Mouse (Mus musculus) kidney, embryonic 14.5 days (tissue): ENCODE results near the gene Bcl2l12. TPM values are rescaled to one million over a fixed set of nuclear protein-coding genes. Genes with fewer than 3 reads are reported as not detected.
"Not testable (repeated sequence)": the region's sequence is repeated elsewhere in the genome, so short reads cannot be mapped to it uniquely, and the experiment has no call there.

Experiments
- ATAC-seq: fragments of 200-750 bp; cut with Nextera tagmentation; 2 replicates; pipeline ENCODE4 v1.8.0; 2017; ENCODE audit warnings: moderate number of reproducible peaks, mild to moderate bottlenecking, moderate TSS enrichment, moderate library complexity; ENCODE audit not compliant: low FRiP score, low TSS enrichment
- H3K27ac ChIP-seq: fragments of 300-500 bp; sonication (generic); 2 replicates; pipeline ENCODE4 v1.5.1; 2014; ENCODE audit warnings: low read depth, mild to moderate bottlenecking, low read length, moderate library complexity, mixed read lengths
- H3K27me3 ChIP-seq: fragments of 300-500 bp; sonication (generic); 2 replicates; pipeline ENCODE4 v1.6.1; 2014; ENCODE audit warnings: mild to moderate bottlenecking, low read length; ENCODE audit not compliant: control insufficient read depth, insufficient read depth
- H3K36me3 ChIP-seq: fragments of 300-500 bp; sonication (generic); 2 replicates; pipeline ENCODE4 v1.6.1; 2014; ENCODE audit warnings: low read length, mixed read lengths; ENCODE audit not compliant: control insufficient read depth, insufficient read depth
- H3K4me1 ChIP-seq: fragments of 300-500 bp; sonication (generic); 2 replicates; pipeline ENCODE4 v1.6.1; 2014; ENCODE audit warnings: low read length, mixed read lengths; ENCODE audit not compliant: control insufficient read depth, insufficient read depth
- H3K4me2 ChIP-seq: fragments of 300-500 bp; sonication (generic); replicated peaks from 2 replicates; pipeline ENCODE4 v1.6.1; 2014; ENCODE audit warnings: low read depth, mild to moderate bottlenecking, low read length
- H3K4me3 ChIP-seq: fragments of 300-500 bp; sonication (generic); 2 replicates; pipeline ENCODE4 v1.5.1; 2014; ENCODE audit warnings: mild to moderate bottlenecking, low read length
- H3K9ac ChIP-seq: fragments of 300-500 bp; sonication (generic); 2 replicates; pipeline ENCODE4 v1.6.1; 2014; ENCODE audit warnings: low read depth, mild to moderate bottlenecking, low read length, moderate library complexity
- H3K9me3 ChIP-seq: fragments of 300-500 bp; sonication (generic); 2 replicates; pipeline ENCODE4 v1.6.1; 2016; ENCODE audit warnings: low read length; ENCODE audit not compliant: control insufficient read depth
- WGBS: fragments of 180-500 bp; shearing (Covaris S2); extraction: QIAGEN DNeasy Blood & Tissue Kit; methylation state at CpG from one replicate; pipeline ENCODE4 v1.1.7; 2014; 5-methylcytosine and 5-hydroxymethylcytosine counted together
- polyA plus RNA-seq: library from polyadenylated mRNA; unstranded; fragments of >200 nt; fragmentation: Nextera tagmentation; extraction: Ambion mirVana; gene quantifications from 2 replicates; pipeline ENCODE4 v1.2.1, GENCODE M21; 2014

The Bcl2l12 gene
- polyA plus RNA-seq, 1 experiment from 2014 or later, result 54.9 TPM

GRCm38 (mm10) chr7:45024281-45025248 lies 26.1 kb upstream of the Bcl2l12 start:
- Histone ChIP-seq H3K27ac (no peak overlapping the region), H3K9ac (no peak overlapping the region), H3K4me1 (peaks cover 2% of the 10 kb centered on the region; the same call in 1 of the 2 replicates), H3K36me3 (peaks cover 24% of the 10 kb centered on the region), H3K4me2 (no peak overlapping the region), H3K4me3 (no peak overlapping the region), H3K27me3 (no peaks in the 10 kb centered on the region), H3K9me3 (no peaks in the 10 kb centered on the region)
- no peak for ATAC-seq
- WGBS, result 87% methylated on average over 15 of the region's 15 CpGs

GRCm38 (mm10) chr7:45023711-45024110 lies 25.2 kb upstream of the Bcl2l12 start:
- H3K9me3 ChIP-seq, H3K27ac ChIP-seq, ATAC-seq, H3K9ac ChIP-seq, H3K27me3 ChIP-seq, H3K4me1 ChIP-seq, H3K4me3 ChIP-seq, H3K4me2 ChIP-seq: not testable (repeated sequence)
- peaks cover 17% of the 10 kb centered on the region for H3K36me3 ChIP-seq
- WGBS, result 76% methylated on average over 5 of the region's 5 CpGs

- Histone ChIP-seq H3K27ac (no peak overlapping the region), H3K4me2 (no peak overlapping the region), H3K9me3 (no peaks in the 10 kb centered on the region), H3K36me3 (no peaks in the 10 kb centered on the region), H3K27me3 (no peaks in the 10 kb centered on the region), H3K9ac (no peak overlapping the region), H3K4me3 (no peak overlapping the region), H3K4me1 (peaks cover 11% of the 10 kb centered on the region; the same call in 1 of the 2 replicates)
- ATAC-seq, result no peak
- WGBS, result 78% methylated on average over 9 of the region's 9 CpGs
Measured at GRCm38 (mm10) chr7:45020225-45020624, 21.7 kb upstream of the Bcl2l12 start.

GRCm38 (mm10) chr7:45019031-45019571 lies 20.6 kb upstream of the Bcl2l12 start:
- Histone ChIP-seq H3K36me3 (no peaks in the 10 kb centered on the region), H3K4me1 (peaks cover 20% of the 10 kb centered on the region; the same call in 1 of the 2 replicates), H3K27me3 (no peaks in the 10 kb centered on the region), H3K9ac (peak overlapping the region; percentile 23; the same call in 1 of the 2 replicates), H3K4me3 (peak overlapping the region; percentile 84), H3K9me3 (no peaks in the 10 kb centered on the region), H3K4me2 (peak overlapping the region; percentile 68), H3K27ac (peak overlapping the region; percentile 52; the same call in 1 of the 2 replicates)
- WGBS, result 26% methylated on average over 8 of the region's 8 CpGs
- no peak for ATAC-seq

GRCm38 (mm10) chr7:45017242-45018061 lies 18.9 kb upstream of the Bcl2l12 start, which contains the start of gene Rras:
Gene Rras, plus strand, starts transcription at chr7:45017961.
- H3K27me3 ChIP-seq, result no peaks in the 10 kb centered on the region
- ATAC-seq, result peak; percentile 91
- no peaks in the 10 kb centered on the region for H3K9me3 ChIP-seq
- H3K4me2 ChIP-seq, result peak within 1 kb of the TSS; percentile 83
- H3K9ac ChIP-seq, result peak within 1 kb of the TSS; percentile 62
- 0% methylated on average over 30 of the region's 36 CpGs for WGBS
- peaks cover 20% of the 10 kb centered on the region; the same call in 1 of the 2 replicates for H3K4me1 ChIP-seq
- peak within 1 kb of the TSS; percentile 84 for H3K4me3 ChIP-seq
- peak within 1 kb of the TSS; percentile 99 for H3K27ac ChIP-seq
- peaks cover 15% of the 10 kb centered on the region for H3K36me3 ChIP-seq

- H3K27me3 ChIP-seq, result no peaks in the 10 kb centered on the region
- H3K27ac ChIP-seq, result peak overlapping the region; percentile 99
- ATAC-seq, result no peak
- peak overlapping the region; percentile 62 for H3K9ac ChIP-seq
- H3K36me3 ChIP-seq, result peaks cover 22% of the 10 kb centered on the region
- peak overlapping the region; percentile 83 for H3K4me2 ChIP-seq
- 4% methylated on average over 4 of the region's 4 CpGs for WGBS
- H3K4me3 ChIP-seq, result peak overlapping the region; percentile 84
- H3K4me1 ChIP-seq, result peaks cover 20% of the 10 kb centered on the region; the same call in 1 of the 2 replicates
- no peaks in the 10 kb centered on the region for H3K9me3 ChIP-seq
Measured at GRCm38 (mm10) chr7:45016761-45017160, 18.2 kb upstream of the Bcl2l12 start.

- WGBS, result under 1% methylated on average over 69 of the region's 69 CpGs
- Histone ChIP-seq H3K9ac (peak within 1 kb of the TSS; percentile 98), H3K4me3 (peak within 1 kb of the TSS; percentile 84), H3K27ac (peak within 1 kb of the TSS; percentile 99), H3K9me3 (no peaks in the 10 kb centered on the region), H3K36me3 (peaks cover 28% of the 10 kb centered on the region), H3K4me2 (peak within 1 kb of the TSS; percentile 83), H3K4me1 (peaks cover 20% of the 10 kb centered on the region; the same call in 1 of the 2 replicates), H3K27me3 (no peaks in the 10 kb centered on the region)
- peak; percentile 90 for ATAC-seq
Measured at GRCm38 (mm10) chr7:45015957-45016612, 17.6 kb upstream of the Bcl2l12 start, which contains the start of gene Scaf1. Gene Scaf1, minus strand, starts transcription at chr7:45016363.

- peaks cover 20% of the 10 kb centered on the region; the same call in 1 of the 2 replicates for H3K4me1 ChIP-seq
- WGBS, result under 1% methylated on average over 20 of the region's 20 CpGs
- peak overlapping the region; percentile 81 for H3K27ac ChIP-seq
- H3K27me3 ChIP-seq, result no peaks in the 10 kb centered on the region
- ATAC-seq, result no peak
- H3K4me3 ChIP-seq, result peak overlapping the region; percentile 84
- H3K9ac ChIP-seq, result peak overlapping the region; percentile 98
- peaks cover 33% of the 10 kb centered on the region for H3K36me3 ChIP-seq
- peak overlapping the region; percentile 83 for H3K4me2 ChIP-seq
- H3K9me3 ChIP-seq, result no peaks in the 10 kb centered on the region
Measured at GRCm38 (mm10) chr7:45015344-45015956, 16.9 kb upstream of the Bcl2l12 start.
